Mouse (Mus musculus): ENCODE results near the gene Rad23a.

Rad23a gene

GRCm38 (mm10) chr8:84813059-84813458 is 27.4 kb downstream of the Rad23a start:
- peak; percentile 76 for DNase-seq (ENCODE audit: extremely low spot score)

GRCm38 (mm10) chr8:84811303-84811702 is 29.2 kb downstream of the Rad23a start:
- no peak for DNase-seq (ENCODE audit: extremely low spot score)

- DNase-seq (ENCODE audit: extremely low spot score), result peak; percentile 92
These were observed 29.6 kb downstream of the Rad23a start for GRCm38 (mm10) chr8:84810896-84811295.

GRCm38 (mm10) chr8:84809941-84810280 is 30.6 kb downstream of the Rad23a start:
- no peak for DNase-seq (ENCODE audit: extremely low spot score)

- DNase-seq (ENCODE audit: extremely low spot score), result no peak
These were observed 31.1 kb downstream of the Rad23a start for GRCm38 (mm10) chr8:84809109-84809940.

GRCm38 (mm10) chr8:84806031-84806430 is 34.4 kb downstream of the Rad23a start:
- no peak for DNase-seq (ENCODE audit: extremely low spot score)

GRCm38 (mm10) chr8:84799999-84800831 is 40.2 kb downstream of the Rad23a start, which contains the start of gene Nfix:
Gene Nfix, minus strand, starts transcription at chr8:84800344.
- DNase-seq (ENCODE audit: extremely low spot score), result no peak

GRCm38 (mm10) chr8:84799136-84799931 is 41.1 kb downstream of the Rad23a start:
- no peak for DNase-seq (ENCODE audit: extremely low spot score)

- DNase-seq (ENCODE audit: extremely low spot score), result no peak
These were observed 41.9 kb downstream of the Rad23a start for GRCm38 (mm10) chr8:84798446-84799135.

- DNase-seq (ENCODE audit: extremely low spot score), result no peak
These were observed 42.5 kb downstream of the Rad23a start for GRCm38 (mm10) chr8:84797971-84798370.

- no peak for DNase-seq (ENCODE audit: extremely low spot score)
These were observed 43.1 kb downstream of the Rad23a start for GRCm38 (mm10) chr8:84797256-84797797.

- DNase-seq (ENCODE audit: extremely low spot score), result no peak
These were observed 46.0 kb downstream of the Rad23a start for GRCm38 (mm10) chr8:84794486-84794885.

- no peak for DNase-seq (ENCODE audit: extremely low spot score)
These were observed 46.5 kb downstream of the Rad23a start for GRCm38 (mm10) chr8:84793791-84794485.

GRCm38 (mm10) chr8:84793134-84793533 is 47.3 kb downstream of the Rad23a start:
- DNase-seq (ENCODE audit: extremely low spot score), result no peak

GRCm38 (mm10) chr8:84792429-84792947 is 48.0 kb downstream of the Rad23a start:
- DNase-seq (ENCODE audit: extremely low spot score), result no peak

GRCm38 (mm10) chr8:84790537-84790936 is 49.9 kb downstream of the Rad23a start:
- no peak for DNase-seq (ENCODE audit: extremely low spot score)

GRCm38 (mm10) chr8:84789855-84790486 is 50.5 kb downstream of the Rad23a start:
- no peak for DNase-seq (ENCODE audit: extremely low spot score)

- no peak for DNase-seq (ENCODE audit: extremely low spot score)
These were observed 51.1 kb downstream of the Rad23a start for GRCm38 (mm10) chr8:84789345-84789744.

- no peak for DNase-seq (ENCODE audit: extremely low spot score)
These were observed 51.6 kb downstream of the Rad23a start for GRCm38 (mm10) chr8:84788896-84789295.
